Mouse (Mus musculus): ENCODE data around the gene Snx15. TPM values are rescaled to one million over a fixed set of nuclear protein-coding genes. Genes with fewer than 3 reads are reported as not detected.

Gene Snx15
- total and polyA plus RNA-seq, 3 experiments, result 15.3 to 15.7 (median 15.6) TPM

GRCm38 (mm10) chr19:6117986-6118676 is 10.0 kb downstream of the Snx15 start, which contains the start of gene Sac3d1:
Gene Sac3d1 (minus strand): TSS chr19:6118650.
- Histone ChIP-seq H3K9ac (ENCODE audit: insufficient read depth, low read depth) (peak within 1 kb of the TSS; percentile 74), H3K4me3 (replicated peaks in 1 of 3; ENCODE audit: low read depth in 2 of 3, low read length in 2 of 3, poor library complexity in 1 of 3) (peak within 1 kb of the TSS; percentile 78 to 90 (median 84)), H3K27ac (ENCODE audit: insufficient read depth, low read depth) (peak within 1 kb of the TSS; percentile 94), H3K79me2 (replicated peaks; ENCODE audit: control insufficient read depth, extremely low read depth, insufficient read depth, poor library complexity, severe bottlenecking) (peaks cover 14% of the 10 kb centered on the region), H3K4me2 (ENCODE audit: insufficient read depth, low read depth, poor library complexity, severe bottlenecking) (peak within 1 kb of the TSS; percentile 70), H3K4me1 (ENCODE audit: control insufficient read depth in 1 of 2, insufficient read depth in 2 of 2) (peaks cover 7 to 36% of the 10 kb centered on the region in 2 experiments; a peak in 3 of 4 replicates), H3K9me3 (replicated peaks; ENCODE audit: low read length) (no peaks in the 10 kb centered on the region), H3K36me3 (replicated peaks in 1 of 2; ENCODE audit: control insufficient read depth in 1 of 2, insufficient read depth in 1 of 2, low read length in 1 of 2) (peaks cover 30 to 68% of the 10 kb centered on the region in 2 experiments), H3K27me3 (replicated peaks) (no peaks in the 10 kb centered on the region)
- peak; percentile 93 for DNase-seq (ENCODE audit: extremely low read depth)
- in situ Hi-C loops (cut with MboI; ENCODE audit: low pct_ligation_motif_present, low pct_unique_long_range_greater_than_20kb, low sequenced_read_pairs) (no loop called here), dilution Hi-C loops (cut with MboI; ENCODE audit: extremely low pct_ligation_motif_present, extremely low pct_unique_long_range_greater_than_20kb, low sequenced_read_pairs) (no loop called here)
- no peak for TF ChIP-seq MAZ (IDR thresholded peaks at IDR 0.05; ENCODE audit: low read depth, low read length)
- TF ChIP-seq HCFC1 (IDR thresholded peaks at IDR 0.05; ENCODE audit: low read depth, low read length), result peak; percentile 88
- TF ChIP-seq CTCF (conservative IDR thresholded peaks at IDR 0.05 in 1 of 2, IDR thresholded peaks at IDR 0.05 in 1 of 2; ENCODE audit: low read depth in 2 of 2, low read length in 2 of 2), result peak in 1 of 2 experiments; percentile 3; a peak in 1 of 4 replicates
- peak; percentile 91 for TF ChIP-seq SIN3A (IDR thresholded peaks at IDR 0.05; ENCODE audit: low read length)
- TF ChIP-seq IRF4 (IDR thresholded peaks at IDR 0.05; ENCODE audit: low read depth, low read length), result peak; percentile 20; the same call in 1 of the 2 replicates
- TF ChIP-seq POLR2A (IDR thresholded peaks at IDR 0.05; ENCODE audit: low read depth, low read length), result peak; percentile 99
- TF ChIP-seq USF1 (IDR thresholded peaks at IDR 0.05; ENCODE audit: low read depth, low read length), result no peak
- TF ChIP-seq CHD1 (IDR thresholded peaks at IDR 0.05; ENCODE audit: low read depth, low read length), result no peak
- TF ChIP-seq CHD2 (IDR thresholded peaks at IDR 0.05; ENCODE audit: low read length), result no peak
- TF ChIP-seq ZMIZ1 (IDR thresholded peaks at IDR 0.05; ENCODE audit: low read depth, low read length), result peak; percentile 90
- TF ChIP-seq UBTF (IDR thresholded peaks at IDR 0.05; ENCODE audit: low read depth, low read length), result no peak; the same call in 1 of the 2 replicates
- no peak for TF ChIP-seq RAD21 (IDR thresholded peaks at IDR 0.05; ENCODE audit: low read depth, low read length)
- TF ChIP-seq ZKSCAN1 (IDR thresholded peaks at IDR 0.05; ENCODE audit: borderline replicate concordance, low read depth, low read length), result no peak
- no peak for TF ChIP-seq MAFK (IDR thresholded peaks at IDR 0.05; ENCODE audit: insufficient replicate concordance, low read length)
- no peak for TF ChIP-seq ZC3H11A (IDR thresholded peaks at IDR 0.05; ENCODE audit: low read depth, low read length)
- TF ChIP-seq KAT2A (IDR thresholded peaks at IDR 0.05; ENCODE audit: insufficient replicate concordance, low read length), result peak; percentile 87; the same call in 1 of the 2 replicates
- TF ChIP-seq ETS1 (conservative IDR thresholded peaks at IDR 0.05; ENCODE audit: low read depth, low read length), result no peak
- TF ChIP-seq JUN (IDR thresholded peaks at IDR 0.05; ENCODE audit: insufficient read depth, low read depth, low read length), result no peak
- TF ChIP-seq TCF12 (IDR thresholded peaks at IDR 0.05; ENCODE audit: low read depth, low read length), result peak; percentile 84
- TF ChIP-seq NELFE (IDR thresholded peaks at IDR 0.05; ENCODE audit: low read depth, low read length), result peak; percentile 97
- no peak for TF ChIP-seq RCOR1 (conservative IDR thresholded peaks at IDR 0.05; ENCODE audit: low read depth, low read length)
- TF ChIP-seq MYC (IDR thresholded peaks at IDR 0.05; ENCODE audit: low read depth, low read length), result peak; percentile 70; the same call in 1 of the 2 replicates
- TF ChIP-seq EP300 (IDR thresholded peaks at IDR 0.05; ENCODE audit: low read length), result no peak; the same call in 1 of the 2 replicates
- TF ChIP-seq E2F4 (IDR thresholded peaks at IDR 0.05; ENCODE audit: insufficient replicate concordance, low read depth, low read length), result peak; percentile 89; the same call in 1 of the 2 replicates
- peak; percentile 82 for TF ChIP-seq MAX (IDR thresholded peaks at IDR 0.05; ENCODE audit: low read length)
- TF ChIP-seq GABPA (IDR thresholded peaks at IDR 0.05; ENCODE audit: insufficient replicate concordance, low read depth, low read length), result no peak; the same call in 1 of the 2 replicates
- TF ChIP-seq JUND (conservative IDR thresholded peaks at IDR 0.05; ENCODE audit: low read depth, low read length), result no peak
- TF ChIP-seq NRF1 (IDR thresholded peaks at IDR 0.05; ENCODE audit: low read depth, low read length), result no peak
- peak; percentile 66 for TF ChIP-seq ELF1 (IDR thresholded peaks at IDR 0.05; ENCODE audit: low read depth, low read length)
- peak; percentile 92 for TF ChIP-seq POLR2AphosphoS2 (IDR thresholded peaks at IDR 0.05; ENCODE audit: low read depth, low read length)
- TF ChIP-seq PAX5 (IDR thresholded peaks at IDR 0.05; ENCODE audit: low read length), result no peak
- no peak for TF ChIP-seq USF2 (conservative IDR thresholded peaks at IDR 0.05; ENCODE audit: low read depth, low read length)
- no peak; the same call in 1 of the 2 replicates for TF ChIP-seq BHLHE40 (IDR thresholded peaks at IDR 0.05; ENCODE audit: low read depth, low read length)
- TF ChIP-seq MXI1 (IDR thresholded peaks at IDR 0.05; ENCODE audit: low read depth, low read length), result peak; percentile 80; the same call in 1 of the 2 replicates
- TF ChIP-seq SMC3 (IDR thresholded peaks at IDR 0.05; ENCODE audit: low read depth, low read length), result no peak
- peak; percentile 95 for TF ChIP-seq TBP (conservative IDR thresholded peaks at IDR 0.05; ENCODE audit: low read depth, low read length)
- no peak for TF ChIP-seq ZNF384 (IDR thresholded peaks at IDR 0.05; ENCODE audit: low read depth, low read length)
- peak; percentile 7; the same call in 1 of the 2 replicates for TF ChIP-seq MEF2A (IDR thresholded peaks at IDR 0.05; ENCODE audit: borderline replicate concordance, low read depth, low read length)

Data from CH12.LX (cell line).